Mouse (Mus musculus): Measurements from ENCODE around the gene Notch2.

The Notch2 gene

GRCm38 (mm10) chr3:97993920-97994545 is 19.3 kb upstream of the Notch2 start:
- no peak for DNase-seq (ENCODE audit: low spot score in 2 of 2)

DNA sequence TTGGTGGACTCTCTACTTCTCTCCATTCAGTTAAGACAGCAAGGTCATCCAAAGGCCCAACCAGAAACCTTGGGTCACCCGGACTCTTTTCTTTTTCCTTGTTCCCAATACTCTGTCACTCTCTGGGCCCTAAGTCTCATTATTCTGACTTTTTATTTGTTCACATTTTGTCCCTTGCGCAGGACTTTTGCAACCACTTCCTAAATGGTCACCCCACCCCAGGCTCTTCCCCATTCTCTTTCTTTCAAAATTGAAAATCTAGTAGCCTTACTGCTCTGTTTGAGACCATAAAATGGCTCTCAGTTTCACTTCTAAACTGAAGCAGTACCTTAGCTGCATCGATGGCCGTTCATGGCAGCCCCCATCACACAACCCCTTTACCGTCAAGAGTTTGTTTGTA is 18.5 kb upstream of the Notch2 start:
- DNase-seq (ENCODE audit: low spot score in 2 of 2) = no peak

DNA sequence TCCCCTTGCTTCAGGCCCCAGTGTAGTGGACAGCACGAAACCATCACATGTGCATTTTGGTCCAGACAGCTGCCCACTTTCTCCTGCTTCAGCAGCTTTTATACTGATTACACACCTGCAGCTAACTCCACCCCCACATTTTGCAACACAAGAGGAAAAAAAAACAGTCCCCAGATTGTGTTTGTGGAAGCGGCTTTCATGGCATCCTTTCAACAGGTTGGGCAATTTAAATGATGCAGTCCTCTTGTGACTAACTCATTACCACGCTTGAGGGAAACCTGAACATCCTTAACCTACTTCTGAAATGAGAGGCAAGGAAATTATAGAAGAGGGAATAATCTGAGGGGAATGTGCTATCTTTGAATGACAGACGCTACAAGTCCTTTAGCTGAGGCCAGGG is 15.0 kb upstream of the Notch2 start:
- no peak for DNase-seq (ENCODE audit: low spot score in 2 of 2)

DNA sequence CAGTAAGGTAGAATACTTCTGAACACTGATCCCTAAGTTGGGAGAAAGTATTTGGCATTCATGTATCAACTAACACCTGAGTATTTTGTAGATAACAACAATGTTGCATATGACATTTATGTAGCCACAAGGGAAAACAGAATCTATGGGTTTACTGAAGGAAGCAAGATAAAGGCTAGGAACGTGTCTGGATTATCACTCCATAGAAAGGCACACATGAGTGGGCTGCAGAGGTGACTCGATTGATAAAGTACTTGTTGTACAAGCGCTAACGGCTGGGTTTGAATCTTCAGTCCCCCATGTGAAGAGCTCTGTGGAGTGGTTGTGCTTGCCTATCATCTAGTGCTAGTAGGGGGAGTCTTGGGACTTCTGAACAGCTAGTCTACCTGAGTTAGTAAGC is 9.8 kb upstream of the Notch2 start:
- no peak for DNase-seq (ENCODE audit: low spot score in 2 of 2)

DNA sequence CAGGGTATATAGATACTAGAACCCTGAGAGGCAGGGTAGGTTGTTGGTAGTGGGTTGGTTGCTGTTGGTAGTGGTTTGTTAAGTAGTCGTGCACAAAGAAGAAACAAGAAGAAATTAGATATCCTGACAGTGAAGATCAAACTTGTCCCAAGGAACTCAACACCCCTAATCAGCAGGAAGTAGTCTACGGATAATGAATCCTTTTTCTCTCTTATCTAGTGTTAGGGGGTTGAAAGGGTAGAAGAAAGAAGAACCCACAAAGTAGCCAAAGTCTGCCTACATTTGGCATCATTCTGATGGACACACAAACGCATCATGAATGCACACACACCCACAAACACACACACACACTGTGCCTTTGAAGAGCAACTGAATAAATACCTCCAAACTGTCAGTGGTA is 9.1 kb upstream of the Notch2 start:
- DNase-seq (ENCODE audit: low spot score in 2 of 2) = no peak

- DNase-seq (ENCODE audit: low spot score in 2 of 2) = no peak
Observed at GRCm38 (mm10) chr3:98005306-98005705, 8.0 kb upstream of the Notch2 start.

DNA sequence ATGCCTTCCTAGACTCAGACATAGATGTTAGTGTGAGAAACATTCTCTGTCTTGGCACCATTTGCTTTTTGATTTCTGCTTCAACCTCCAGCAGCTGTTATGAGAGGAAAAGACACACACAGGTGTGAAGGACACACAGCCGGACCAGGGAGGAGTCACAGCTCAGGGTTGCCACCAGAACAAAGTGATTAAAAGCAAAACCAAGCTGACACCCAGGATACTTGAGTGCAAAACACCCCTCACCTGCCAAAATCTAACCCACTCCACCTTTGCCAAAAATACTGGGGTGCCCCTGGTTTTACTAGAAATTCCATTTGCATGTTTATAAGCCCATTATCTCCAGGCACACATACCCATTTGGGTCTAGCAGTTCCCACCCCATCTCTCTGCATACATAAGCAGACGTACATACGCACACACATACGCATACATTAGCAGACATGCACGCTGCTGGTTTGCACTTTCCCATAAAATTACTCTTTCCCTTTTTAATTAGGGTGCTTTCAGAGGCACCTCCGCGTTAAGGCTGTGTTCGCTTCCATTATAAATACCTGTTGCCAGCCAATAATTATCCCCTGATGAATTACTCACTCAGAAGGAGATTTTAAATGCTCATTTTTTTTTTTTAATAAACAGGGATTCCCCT is 7.2 kb upstream of the Notch2 start:
- no peak for DNase-seq (ENCODE audit: low spot score in 2 of 2)

DNA sequence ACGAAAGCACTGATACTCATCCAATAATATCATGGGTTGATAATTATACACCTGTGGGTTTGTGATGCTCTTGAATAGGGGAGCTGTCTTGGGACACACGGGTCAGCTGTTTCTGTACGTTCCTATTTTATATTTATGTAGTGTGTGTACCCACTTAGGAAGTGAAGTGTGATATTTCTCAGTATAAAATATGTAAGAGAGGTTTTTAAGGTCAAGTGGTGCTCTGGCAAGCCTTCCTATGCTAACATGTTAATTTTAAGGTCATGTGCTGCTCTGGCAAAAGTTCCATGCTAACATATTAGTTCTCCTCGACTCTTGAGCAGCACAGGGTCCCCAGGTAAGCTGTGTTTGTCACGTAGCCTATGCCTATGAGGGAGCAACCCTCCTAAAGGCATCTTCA is 6.4 kb upstream of the Notch2 start:
- no peak for DNase-seq (ENCODE audit: low spot score in 2 of 2)

GRCm38 (mm10) chr3:98008143-98008542 is 5.2 kb upstream of the Notch2 start:
- DNase-seq (ENCODE audit: low spot score in 2 of 2) = no peak

DNA sequence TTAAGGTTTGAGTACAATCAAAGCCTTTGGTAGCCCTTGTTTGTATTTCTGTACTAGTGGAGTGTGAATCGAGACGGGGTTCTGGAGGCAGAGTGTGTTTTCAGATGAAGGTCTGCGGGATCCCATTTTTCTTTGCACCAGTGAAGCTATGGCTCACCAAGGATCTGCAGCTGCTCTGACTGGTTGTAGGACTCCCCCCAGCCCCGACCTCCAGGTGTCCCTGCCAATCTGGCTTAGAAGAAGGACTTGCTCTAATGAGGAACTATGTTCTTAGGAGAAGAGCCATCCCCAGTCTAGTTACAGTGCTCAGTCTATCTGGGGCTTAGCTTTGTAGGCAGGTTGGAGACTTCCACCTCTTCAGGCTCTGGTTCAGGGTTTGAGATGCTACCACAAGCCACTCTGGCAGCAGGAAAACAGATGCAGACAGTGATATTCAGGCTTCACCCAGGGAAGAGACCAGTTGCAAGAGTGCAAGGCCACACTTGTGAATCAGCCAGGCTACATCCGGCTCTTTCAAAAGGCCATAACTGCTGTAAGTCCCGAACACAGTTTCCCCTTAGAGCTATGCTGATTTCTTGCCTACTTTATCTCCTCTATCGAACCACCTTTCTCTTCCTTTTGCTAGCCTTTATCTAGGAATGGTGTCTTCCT is 4.0 kb upstream of the Notch2 start:
- no peak for DNase-seq (ENCODE audit: low spot score in 2 of 2)

GRCm38 (mm10) chr3:98013086-98013400 is 284 bp upstream of the Notch2 start:
- no peak for DNase-seq (ENCODE audit: low spot score in 2 of 2)

- DNase-seq (ENCODE audit: low spot score in 2 of 2) = no peak
Observed at GRCm38 (mm10) chr3:98015205-98016171, 2.2 kb downstream of the Notch2 start.

DNA sequence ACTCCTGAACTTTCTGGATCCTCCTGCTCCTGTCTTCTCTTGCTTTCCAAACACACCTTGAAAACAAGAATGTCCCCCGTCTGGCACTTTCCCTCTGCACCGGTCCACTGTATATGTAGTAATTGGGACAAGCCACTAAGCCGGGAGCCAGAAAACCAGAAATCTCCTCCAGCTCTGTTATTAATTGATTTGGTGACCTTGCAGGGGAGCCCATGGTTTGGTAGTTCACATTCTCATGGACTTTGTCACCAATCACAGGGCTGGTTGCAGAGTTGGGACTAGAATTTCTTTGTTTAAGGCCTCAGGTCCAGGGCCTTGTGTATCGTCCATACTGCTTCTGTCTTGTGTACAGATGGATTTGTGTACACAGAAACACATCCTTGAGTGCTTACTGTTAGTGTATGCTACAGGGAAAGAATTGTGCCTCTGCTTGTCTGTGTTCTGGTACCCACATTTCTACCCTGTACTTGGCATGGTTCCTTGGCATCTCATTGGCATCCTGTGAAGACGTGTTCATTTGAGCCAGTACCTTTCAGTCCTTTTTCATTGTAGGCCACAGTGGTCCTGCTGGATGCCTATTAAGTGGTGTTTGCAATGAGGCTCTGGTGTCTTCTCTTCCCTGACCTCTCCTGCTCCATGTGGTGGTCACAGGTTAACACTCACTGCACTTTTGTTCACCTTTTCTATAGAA is 3.7 kb downstream of the Notch2 start:
- no peak for DNase-seq (ENCODE audit: low spot score in 2 of 2)

DNA sequence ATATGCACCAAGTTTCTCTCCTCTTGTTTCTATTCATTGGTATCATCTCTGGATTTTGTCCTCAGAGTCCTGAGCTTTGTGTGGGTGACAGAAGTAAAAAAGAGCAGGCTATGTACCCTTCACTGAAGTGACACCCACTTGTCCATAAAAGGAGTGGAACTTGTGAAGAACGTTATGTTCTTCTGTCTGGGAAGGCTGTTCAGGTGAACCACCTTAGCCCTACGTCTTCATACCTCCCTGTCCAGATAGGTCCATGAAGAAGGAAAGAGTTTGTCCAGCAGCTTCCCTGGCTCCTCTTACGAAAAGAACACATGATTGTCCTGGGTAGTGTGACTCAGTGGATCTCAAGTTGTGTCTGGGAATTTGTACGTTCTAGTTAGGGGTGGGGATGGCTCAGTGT is 4.9 kb downstream of the Notch2 start:
- no peak for DNase-seq (ENCODE audit: low spot score in 2 of 2)

- DNase-seq (ENCODE audit: low spot score in 2 of 2) = no peak
Observed at GRCm38 (mm10) chr3:98020431-98021229, 7.3 kb downstream of the Notch2 start.

- no peak for DNase-seq (ENCODE audit: low spot score in 2 of 2)
Observed at GRCm38 (mm10) chr3:98024288-98024848, 11.0 kb downstream of the Notch2 start.

- no peak for DNase-seq (ENCODE audit: low spot score in 2 of 2)
Observed at GRCm38 (mm10) chr3:98025521-98025920, 12.2 kb downstream of the Notch2 start.

DNA sequence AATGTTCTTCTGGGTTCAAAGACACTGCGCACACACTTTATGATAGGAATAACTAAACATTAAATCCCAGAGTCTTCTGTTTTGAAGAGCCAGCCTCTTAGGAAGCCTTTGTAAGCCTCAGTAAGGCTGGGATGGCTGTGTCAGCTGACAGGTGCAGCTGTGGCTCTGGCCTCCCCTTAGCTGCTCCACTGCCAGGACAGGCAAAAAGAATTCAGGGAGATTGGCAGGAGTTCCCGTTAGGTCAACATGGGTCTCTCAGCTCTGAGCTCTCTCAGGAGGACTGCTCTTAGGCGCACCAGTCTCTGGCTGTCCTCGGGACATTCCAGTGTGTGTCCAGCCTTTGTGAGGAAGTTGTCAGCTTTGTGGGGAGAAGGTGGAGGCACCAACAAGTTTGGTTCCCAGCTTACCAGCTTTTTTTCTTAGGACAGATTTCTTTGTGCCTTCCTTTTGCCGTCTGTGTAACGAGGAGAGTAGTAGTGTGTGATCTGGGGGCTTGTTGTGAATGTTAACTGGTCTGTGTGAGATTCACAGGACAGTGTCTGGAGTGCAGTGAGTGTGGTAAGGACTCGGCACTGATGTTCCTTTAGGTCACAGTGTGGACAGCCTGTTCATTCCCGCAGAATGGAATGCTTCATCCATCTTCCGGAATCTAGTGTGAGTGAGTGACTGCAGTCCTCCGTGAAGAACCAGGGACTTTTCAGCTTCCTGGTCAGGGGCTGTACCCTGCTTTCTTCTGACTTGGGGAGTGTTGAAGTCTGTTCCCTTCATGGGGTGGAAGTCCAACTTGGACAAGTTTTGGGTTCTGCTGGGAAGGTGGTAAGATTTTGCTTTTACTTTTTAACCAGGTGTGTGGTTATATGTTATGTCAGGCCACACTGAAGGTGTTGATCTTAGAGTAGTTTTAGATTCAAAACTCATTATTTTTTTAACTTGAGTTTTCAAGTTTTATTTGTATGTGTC is 12.9 kb downstream of the Notch2 start:
- DNase-seq (ENCODE audit: low spot score in 2 of 2) = no peak

DNA sequence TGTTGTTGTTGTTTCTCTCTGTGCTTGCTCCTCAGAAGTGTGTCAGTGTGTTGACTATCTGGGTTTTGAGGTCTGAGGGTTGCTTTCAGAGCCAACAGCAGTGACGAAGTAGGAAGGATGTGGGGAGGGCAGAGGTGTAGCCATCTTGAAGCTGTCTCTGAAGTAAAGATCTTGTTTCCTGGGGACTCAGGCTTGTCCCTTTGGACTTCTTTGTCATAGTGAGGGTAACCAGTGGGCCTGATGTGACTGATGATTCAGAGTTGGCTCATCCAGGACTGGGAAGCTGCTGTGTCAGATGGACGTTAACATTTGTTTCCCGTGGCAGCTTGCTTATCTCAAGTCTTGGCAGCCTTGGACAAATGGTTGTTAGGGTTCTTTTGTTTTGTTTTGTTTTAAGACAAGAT is 14.0 kb downstream of the Notch2 start:
- no peak for DNase-seq (ENCODE audit: low spot score in 2 of 2)

All from frontal cortex, postnatal 25 days (tissue).